Mouse (Mus musculus): Measurements from ENCODE around the gene Depdc1b.

- TF ChIP-seq TAL1 (IDR thresholded peaks at IDR 0.05; ENCODE audit: low read length) (no peak), GATA1 (IDR thresholded peaks at IDR 0.05; ENCODE audit: low read length) (no peak)
These were observed 25.8 kb upstream of the Depdc1b start for GRCm38 (mm10) chr13:108290314-108290713.

Data from erythroblast, embryonic 14.5 days (primary cell).